Mouse (Mus musculus) heart, adult 2 months (tissue): Measurements from ENCODE around the gene Olfr1392. TPM values are rescaled to one million over a fixed set of nuclear protein-coding genes. Genes with fewer than 3 reads are reported as not detected.

Source experiments
- DNase-seq, 2 experiments: peaks; one replicate each; pipeline ENCODE4 v3.0.0; 2021
- H3K27ac ChIP-seq: fragments of 200-600 bp; 2 replicates; pipeline ENCODE4 v1.8.1; 2022
- H3K27me3 ChIP-seq: fragments of 200-500 bp; 2 replicates; pipeline ENCODE4 v1.6.1; 2012; ENCODE audit warnings: mild to moderate bottlenecking, low read length, inconsistent platforms, mixed read lengths; ENCODE audit not compliant: control insufficient read depth, insufficient read depth
- H3K36me3 ChIP-seq: fragments of 200-500 bp; 2 replicates; pipeline ENCODE4 v1.6.1; 2012; ENCODE audit warnings: low read length, inconsistent platforms; ENCODE audit not compliant: control insufficient read depth, insufficient read depth
- H3K4me1 ChIP-seq: fragments of 200-500 bp; 2 replicates; pipeline ENCODE4 v1.6.1; 2011; ENCODE audit warnings: low read length; ENCODE audit not compliant: control insufficient read depth, insufficient read depth
- H3K4me3 ChIP-seq: fragments of 200-600 bp; 2 replicates; pipeline ENCODE4 v1.8.1; 2022
- H3K79me2 ChIP-seq: fragments of 200-500 bp; replicated peaks from 2 replicates; pipeline ENCODE4 v1.6.1; 2012; ENCODE audit warnings: mild to moderate bottlenecking, inconsistent platforms, low read length, moderate library complexity, mixed read lengths; ENCODE audit not compliant: control insufficient read depth, insufficient read depth
- H3K9ac ChIP-seq: fragments of 200-500 bp; 2 replicates; pipeline ENCODE4 v1.6.1; 2012; ENCODE audit warnings: low read depth, mild to moderate bottlenecking, control low read depth, inconsistent platforms, low read length, mixed read lengths
- CTCF ChIP-seq: fragments of 200-600 bp; IDR thresholded peaks from 2 replicates; pipeline ENCODE4 v1.8.1; 2022; ENCODE audit warnings: antibody characterized with exemption, mild to moderate bottlenecking, moderate library complexity
- EP300 ChIP-seq: fragments of 200-500 bp; IDR thresholded peaks from 2 replicates; pipeline ENCODE4 v1.6.1; 2011; ENCODE audit warnings: low read depth, low read length, control low read depth; ENCODE audit not compliant: insufficient read depth
- POLR2A ChIP-seq: fragments of 200-500 bp; IDR thresholded peaks from 2 replicates; pipeline ENCODE4 v1.6.1; 2011; ENCODE audit warnings: mild to moderate bottlenecking, low read depth, low read length, control low read depth; ENCODE audit not compliant: insufficient read depth
- WGBS: fragments of 180-500 bp; shearing (Covaris S2); methylation state at CpG from one replicate; pipeline ENCODE4 v1.1.7; 2018; 5-methylcytosine and 5-hydroxymethylcytosine counted together
- intact Hi-C: fragments of 180-260 bp; cut with DNase I; formaldehyde crosslinking; loops from one replicate; pipeline ENCODE4 v1.15.1; 2025
- polyA plus RNA-seq: library from polyadenylated mRNA; depleted of rRNA; stranded (reverse); fragments of >200 nt; gene quantifications from 2 replicates; pipeline ENCODE4 v1.2.3, GENCODE M21; 2012
- total RNA-seq, 2 experiments: library from RNA; stranded (reverse); gene quantifications; 2 replicates each; pipeline ENCODE4 v1.2.3; 2021

The Olfr1392 gene
- total and polyA plus RNA-seq, 3 experiments = 0.08 TPM; not detected in 2

DNA sequence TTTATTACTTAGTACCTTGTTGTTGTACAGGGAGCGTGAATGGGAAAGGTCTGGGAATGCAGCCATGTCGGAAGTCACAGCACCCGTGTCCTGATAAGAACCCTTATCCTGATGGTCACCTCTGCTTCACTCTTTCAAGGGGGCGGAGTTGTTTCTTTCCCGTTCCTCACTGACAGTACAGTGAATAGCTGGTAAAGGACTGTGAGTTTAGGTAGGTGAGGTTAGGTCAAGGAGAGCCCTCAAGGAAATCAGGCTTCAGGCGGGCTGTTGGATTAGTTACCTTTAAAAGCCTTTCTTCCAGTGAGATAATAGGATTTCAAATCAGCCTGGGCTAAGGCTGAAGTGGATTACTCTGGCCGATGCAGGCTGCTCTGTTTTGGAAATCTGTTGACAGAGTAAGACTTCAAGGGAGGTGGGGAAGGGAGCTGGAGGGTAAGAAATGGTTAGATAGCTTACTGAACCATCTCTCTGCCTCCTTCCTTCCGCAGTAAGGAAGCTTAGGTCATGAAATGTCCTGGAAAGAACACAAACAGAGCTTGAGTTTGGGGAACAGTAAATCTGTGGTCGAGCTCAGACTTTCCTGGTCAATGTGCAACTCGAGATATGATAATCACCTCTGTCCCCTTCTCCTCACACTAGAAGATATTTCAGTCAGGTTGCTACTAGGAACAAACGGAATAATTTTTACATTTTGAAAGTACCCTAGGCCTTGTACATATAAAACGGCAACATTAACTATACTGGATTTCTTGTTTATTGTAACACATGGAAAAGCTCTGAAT lies 39.3 kb upstream of the Olfr1392 start:
- 21% methylated on average over 12 of the region's 12 CpGs for whole genome bisulfite sequencing
- H3K4me3 ChIP-seq = no peak overlapping the region
- DNase-seq = no peak
- H3K4me1 ChIP-seq = peaks cover 25% of the 10 kb centered on the region
- TF ChIP-seq CTCF (no peak), EP300 (0 out of 2 replicates have a peak, but pooled peaks have one; percentile 22), POLR2A (no peak)
- H3K27me3 ChIP-seq = no peaks in the 10 kb centered on the region
- peaks cover 4% of the 10 kb centered on the region; the same call in 1 of the 2 replicates for H3K36me3 ChIP-seq
- intact Hi-C loops = no loop called here
- peak overlapping the region; percentile 25; the same call in 1 of the 2 replicates for H3K9ac ChIP-seq
- H3K27ac ChIP-seq = peak overlapping the region; percentile 97
- H3K79me2 ChIP-seq = no peaks in the 10 kb centered on the region

DNA sequence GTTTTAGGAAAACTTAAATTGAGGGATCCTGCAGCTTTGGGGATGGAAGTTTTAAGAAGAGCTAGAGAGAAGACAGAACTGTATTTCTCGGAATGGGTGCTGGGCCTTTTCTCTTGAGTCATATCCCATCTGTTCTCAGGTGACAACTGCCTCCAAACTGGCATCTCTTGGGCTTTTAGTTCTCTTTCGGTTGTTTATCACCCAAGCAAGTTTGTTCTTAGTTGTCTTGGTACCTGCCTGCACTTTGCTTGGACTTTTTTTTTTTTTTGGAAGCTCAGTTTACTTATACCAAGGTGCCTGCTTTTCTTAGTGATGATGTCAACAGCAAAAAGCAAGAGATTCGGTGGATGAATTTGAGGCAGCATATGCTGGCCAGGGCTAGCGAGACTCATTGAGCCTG lies 38.6 kb upstream of the Olfr1392 start:
- peaks cover 24% of the 10 kb centered on the region for H3K4me1 ChIP-seq
- no peaks in the 10 kb centered on the region for H3K27me3 ChIP-seq
- 82% methylated on average over 4 of the region's 4 CpGs for WGBS
- no peak overlapping the region for H3K9ac ChIP-seq
- no peak for DNase-seq
- H3K36me3 ChIP-seq = peaks cover 8% of the 10 kb centered on the region
- H3K4me3 ChIP-seq = no peak overlapping the region
- H3K27ac ChIP-seq = no peak overlapping the region; the same call in 1 of the 2 replicates
- 0 out of 2 replicates have a peak, but pooled peaks cover 2% of the 10 kb centered on the region for H3K79me2 ChIP-seq
- intact Hi-C loops = no loop called here
- no peak for TF ChIP-seq CTCF

DNA sequence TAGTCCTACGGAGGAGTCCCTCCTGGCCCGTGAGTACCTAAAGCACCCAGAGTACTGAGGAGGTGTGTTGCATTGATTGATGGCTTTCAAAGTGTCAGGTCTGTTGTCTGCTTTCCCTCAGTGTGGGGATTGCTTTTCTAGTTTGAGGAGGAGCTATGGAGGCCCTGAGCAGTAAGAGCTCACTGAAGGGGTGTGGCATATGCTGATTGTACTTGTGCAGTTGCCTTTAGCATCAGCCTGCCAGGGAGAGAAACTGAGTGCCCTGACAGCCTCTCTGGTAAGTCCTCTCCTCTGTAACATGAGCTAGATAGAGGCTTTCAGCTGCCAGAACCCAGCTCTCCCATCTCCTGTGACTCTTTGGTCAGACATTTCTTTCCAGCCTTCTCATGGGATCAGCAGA lies 37.8 kb upstream of the Olfr1392 start:
- DNase-seq = no peak
- Histone ChIP-seq H3K4me3 (no peak overlapping the region), H3K27ac (peak overlapping the region; percentile 99), H3K79me2 (0 out of 2 replicates have a peak, but pooled peaks cover 2% of the 10 kb centered on the region), H3K9ac (no peak overlapping the region), H3K4me1 (peaks cover 27% of the 10 kb centered on the region), H3K27me3 (no peaks in the 10 kb centered on the region), H3K36me3 (peaks cover 14% of the 10 kb centered on the region)
- no peak for TF ChIP-seq POLR2A
- no peak for TF ChIP-seq CTCF
- no peak for TF ChIP-seq EP300
- intact Hi-C loops = no loop called here
- 74% methylated on average over 2 of the region's 2 CpGs for WGBS

DNA sequence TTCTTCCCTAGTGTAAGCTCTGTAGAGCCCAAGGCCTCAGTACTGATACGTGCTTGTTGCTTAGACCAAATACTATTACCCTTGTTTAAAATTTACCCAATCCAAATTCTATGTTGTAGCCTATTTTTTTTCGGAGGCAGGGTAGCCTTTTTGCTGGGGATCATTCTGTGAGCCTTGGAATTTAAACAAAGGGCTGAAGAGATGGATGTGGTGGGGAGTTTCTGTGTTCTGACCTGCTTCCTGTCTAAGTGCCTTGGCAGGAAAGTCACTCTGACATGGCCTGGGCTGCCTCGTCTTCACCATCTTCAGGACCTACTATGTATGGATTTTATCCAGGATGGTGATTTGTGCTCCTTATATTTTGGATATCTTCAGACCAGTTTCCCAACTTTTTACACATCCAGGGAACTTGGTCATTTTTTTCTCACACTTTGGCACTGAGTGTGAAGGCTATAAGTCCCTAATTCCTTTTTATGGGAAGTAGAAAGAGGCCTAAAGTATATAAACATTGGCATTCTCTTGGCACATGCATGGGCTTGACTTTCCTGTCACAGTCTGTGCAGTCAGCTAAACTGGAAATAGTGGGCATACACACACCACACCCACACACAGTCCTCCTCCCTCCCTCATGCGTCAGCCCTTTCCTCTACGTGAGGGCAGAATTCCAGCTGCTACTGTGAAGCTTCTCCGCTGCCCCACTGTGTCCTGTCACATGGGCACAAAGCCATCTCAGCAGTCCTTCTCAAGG lies 36.7 kb upstream of the Olfr1392 start:
- no peak overlapping the region for H3K4me3 ChIP-seq
- H3K79me2 ChIP-seq = 0 out of 2 replicates have a peak, but pooled peaks cover 2% of the 10 kb centered on the region
- TF ChIP-seq EP300 (no peak), POLR2A (peak; percentile 31; the same call in 1 of the 2 replicates)
- 24% methylated on average over 6 of the region's 6 CpGs for WGBS
- DNase-seq = peak; percentile 64 to 78
- H3K4me1 ChIP-seq = peaks cover 32% of the 10 kb centered on the region
- H3K27ac ChIP-seq = peak overlapping the region; percentile 99
- H3K9ac ChIP-seq = peak overlapping the region; percentile 7; the same call in 1 of the 2 replicates
- no peaks in the 10 kb centered on the region for H3K27me3 ChIP-seq
- intact Hi-C loops = no loop called here
- peaks cover 23% of the 10 kb centered on the region for H3K36me3 ChIP-seq

DNA sequence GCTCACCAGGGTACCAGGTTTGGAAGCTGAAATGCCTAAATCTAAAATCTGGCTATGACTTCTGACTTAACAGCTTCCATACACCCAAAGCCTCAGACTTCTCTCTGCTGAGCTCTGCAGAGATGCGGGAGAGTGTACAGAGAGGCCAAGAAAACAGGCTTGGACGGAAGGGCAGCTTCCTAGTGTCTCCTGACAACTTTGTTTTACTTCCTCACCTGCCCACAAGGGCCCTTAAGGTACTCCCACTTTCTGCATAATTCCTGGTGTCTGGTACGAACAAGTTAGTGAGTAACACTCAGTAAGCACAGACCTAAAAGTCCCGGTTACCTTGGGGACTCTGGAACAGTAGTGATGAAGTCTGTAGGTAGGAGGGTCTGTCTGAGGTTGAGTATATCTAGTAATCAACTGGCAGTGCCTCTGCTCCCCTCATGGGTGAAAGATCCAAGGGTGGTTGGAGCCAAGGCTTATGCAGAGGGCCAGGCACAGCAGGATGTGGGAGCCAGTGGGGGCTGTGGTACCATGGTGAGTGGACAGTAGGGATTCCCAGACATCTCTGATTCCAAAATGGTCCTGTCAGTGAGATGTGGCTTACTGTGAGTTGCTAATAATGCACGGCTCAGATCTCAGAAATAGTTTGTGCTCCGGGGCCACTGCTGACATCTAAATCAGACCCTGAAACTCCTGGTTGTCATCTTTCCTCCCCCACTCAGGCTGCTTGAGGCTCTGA lies 35.9 kb upstream of the Olfr1392 start:
- Histone ChIP-seq H3K9ac (peak overlapping the region; percentile 7; the same call in 1 of the 2 replicates), H3K27me3 (no peaks in the 10 kb centered on the region), H3K79me2 (peaks cover 5% of the 10 kb centered on the region; the same call in 1 of the 2 replicates), H3K36me3 (peaks cover 25% of the 10 kb centered on the region), H3K27ac (peak overlapping the region; percentile 99), H3K4me3 (no peak overlapping the region), H3K4me1 (peaks cover 36% of the 10 kb centered on the region)
- intact Hi-C loops = no loop called here
- WGBS = 56% methylated on average over 6 of the region's 6 CpGs
- no peak for DNase-seq
- no peak for TF ChIP-seq POLR2A
- no peak for TF ChIP-seq EP300
- TF ChIP-seq CTCF = no peak
